Mouse (Mus musculus) NIH3T3 (cell line): ENCODE measurements around the gene D430019H16Rik.
A peak's percentile ranks its signal among the peaks of the same experiment; 100 is the strongest.

ENCODE experiments used
- DNase-seq: peaks from one replicate; pipeline ENCODE4 v3.0.0-alpha.2; 2012; ENCODE audit warnings: low read depth

D430019H16Rik gene

DNA sequence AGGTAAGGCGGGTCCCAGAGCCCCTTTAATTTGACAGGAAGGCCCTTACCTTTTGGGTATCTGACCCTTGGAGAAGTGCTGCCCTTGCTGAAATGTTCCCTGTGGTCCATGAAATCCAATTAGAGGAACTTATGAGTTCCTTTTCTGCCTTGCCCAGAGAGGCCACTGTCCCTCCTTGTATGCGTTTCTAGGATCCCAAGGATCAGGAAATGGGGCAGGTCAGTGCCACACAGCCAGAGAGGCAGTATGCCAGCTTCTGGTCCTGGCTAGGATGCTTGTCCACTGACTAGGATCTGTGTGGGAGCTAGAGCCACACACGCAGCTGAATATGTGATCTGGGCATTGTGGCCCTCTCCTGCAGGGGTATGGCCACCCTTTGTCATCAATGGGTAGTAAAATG, 36.6 kb downstream of the D430019H16Rik start:
- DNase-seq, result no peak

DNA sequence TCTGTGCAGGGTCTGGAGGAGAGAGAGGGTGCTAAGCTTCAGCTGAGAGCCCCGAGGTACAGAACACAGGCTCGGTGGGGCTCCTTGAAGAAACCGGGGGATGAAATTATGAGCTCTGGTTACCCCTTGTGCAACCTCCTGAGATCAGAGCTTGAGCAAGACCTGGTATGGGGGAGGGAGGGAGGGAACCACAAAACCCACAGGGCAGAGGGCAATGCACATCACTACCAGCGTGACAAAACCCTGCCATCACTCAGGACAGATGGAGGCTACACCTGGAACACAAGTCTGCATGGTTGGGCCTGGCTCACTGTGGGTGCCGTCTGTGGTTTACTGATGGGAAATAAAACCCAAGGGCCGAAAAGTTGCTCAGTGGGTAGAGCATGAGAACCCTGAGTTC, 37.1 kb downstream of the D430019H16Rik start:
- peak; percentile 52 for DNase-seq

DNA sequence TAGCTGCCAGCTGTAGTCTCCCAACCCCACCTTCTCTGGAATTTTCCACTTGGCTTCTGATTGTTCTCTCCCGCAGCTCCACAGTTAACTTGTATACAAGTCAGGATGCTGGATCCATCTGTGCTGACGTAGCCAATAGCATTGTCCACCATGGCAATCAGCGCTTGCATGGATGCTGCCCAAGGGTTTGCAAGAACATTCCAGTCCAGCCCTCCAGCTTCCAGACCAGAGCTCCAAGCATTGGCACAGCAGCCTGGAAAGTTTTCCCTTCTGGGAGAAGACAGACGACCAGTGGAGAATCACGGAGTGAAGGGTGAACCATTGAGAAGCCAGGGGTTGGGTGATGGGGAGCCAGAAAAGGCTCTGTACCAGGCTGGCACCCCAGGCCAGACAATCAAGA, 41.1 kb downstream of the D430019H16Rik start:
- DNase-seq, result peak; percentile 31

DNA sequence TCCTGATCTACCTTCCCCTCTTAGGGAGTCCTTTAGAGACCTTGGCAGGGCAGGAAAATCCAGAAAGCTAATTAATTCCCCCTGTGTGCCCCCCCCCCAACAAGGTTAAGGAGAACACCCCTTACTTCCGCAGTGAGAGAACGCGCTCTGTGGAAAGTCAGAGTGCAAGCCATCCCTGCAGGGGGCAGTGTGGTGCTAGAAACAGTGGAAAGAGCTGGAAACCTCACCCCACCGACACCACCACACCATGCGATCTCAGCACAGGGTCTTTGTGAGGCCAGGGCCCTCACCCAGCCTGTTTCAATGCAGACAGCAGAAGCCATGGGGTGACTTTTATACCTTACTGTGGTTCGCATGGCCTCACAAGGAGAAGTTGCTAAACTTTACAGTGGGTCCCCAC, 44.2 kb downstream of the D430019H16Rik start:
- DNase-seq, result peak; percentile 75

DNA sequence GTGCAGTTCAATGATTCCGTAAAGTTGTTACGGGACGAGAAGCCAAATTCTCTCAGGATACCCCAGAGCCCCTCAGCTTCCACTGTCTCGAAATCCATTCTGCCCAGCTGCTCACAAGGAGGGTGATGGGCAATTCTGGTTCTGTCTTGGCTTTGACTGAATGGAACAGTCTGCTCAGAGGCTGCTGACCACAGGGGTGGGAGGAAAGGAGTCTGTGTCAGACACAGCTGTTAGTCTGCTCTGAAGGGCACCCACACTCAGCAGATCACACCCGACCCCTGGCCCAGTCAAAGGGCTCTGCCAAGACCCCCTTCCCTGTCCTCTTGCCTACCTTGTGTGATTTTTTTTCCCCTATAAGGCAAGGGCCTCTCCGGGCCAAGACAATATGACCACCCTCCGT, 44.8 kb downstream of the D430019H16Rik start:
- DNase-seq, result peak; percentile 60

DNA sequence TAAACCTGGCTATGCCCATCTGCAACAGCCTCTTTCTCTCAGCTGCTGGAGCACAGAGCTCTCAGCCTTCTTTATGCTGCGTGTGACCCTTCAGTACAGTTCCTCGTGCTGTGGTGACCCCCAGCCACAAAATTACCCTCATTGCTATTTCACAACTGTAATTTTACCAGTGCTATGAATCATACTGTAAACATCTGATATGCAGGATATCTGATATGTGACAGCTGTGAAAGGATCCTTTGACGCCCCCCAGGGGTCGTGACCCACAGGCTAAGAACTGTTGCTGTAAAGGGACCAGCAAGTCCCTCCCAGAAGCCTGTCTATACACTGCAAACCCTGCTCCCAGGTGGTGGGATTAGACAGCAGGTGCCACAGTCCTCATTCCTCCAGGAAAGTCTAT, 45.2 kb downstream of the D430019H16Rik start:
- peak; percentile 73 for DNase-seq

DNA sequence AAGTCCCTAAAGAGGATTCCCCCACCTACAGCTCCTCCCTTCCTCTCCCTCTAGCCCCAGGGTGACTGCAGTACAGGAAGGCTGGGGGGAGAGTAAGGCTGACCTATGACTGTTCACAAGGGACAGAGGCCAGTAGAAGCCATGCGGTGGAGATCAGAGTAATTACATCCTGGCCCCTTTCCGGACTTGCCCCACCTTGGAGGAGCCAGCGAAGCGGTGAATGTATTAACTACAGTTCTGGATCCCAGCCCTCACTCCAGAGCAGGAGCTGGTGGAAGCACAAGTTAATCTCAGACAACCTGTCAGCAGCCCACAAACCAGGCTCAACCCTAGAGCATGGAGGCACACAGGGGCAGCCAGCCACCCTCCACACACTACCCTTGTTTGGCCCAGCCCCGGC, 47.3 kb downstream of the D430019H16Rik start:
- DNase-seq, result peak; percentile 40

DNA sequence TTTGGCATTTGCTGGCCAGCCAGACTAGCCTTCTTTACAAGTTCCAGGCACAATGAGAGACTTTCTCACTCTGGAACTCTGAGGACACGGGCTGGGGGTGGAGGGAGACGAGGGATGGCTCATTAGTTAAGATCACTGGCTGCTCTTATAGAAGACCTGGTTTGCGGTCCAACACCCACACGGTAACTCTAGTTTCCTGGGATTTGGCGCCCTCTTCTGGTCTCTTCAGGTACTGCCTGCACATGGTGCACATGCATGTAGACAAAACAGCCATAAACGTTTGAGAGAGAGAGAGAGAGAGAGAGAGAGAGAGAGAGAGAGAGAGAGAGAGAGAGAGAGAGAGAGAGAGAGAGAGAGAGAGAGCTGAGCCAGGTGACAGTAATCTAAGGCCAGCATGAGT, 51.1 kb downstream of the D430019H16Rik start:
- DNase-seq, result peak; percentile 25

DNA sequence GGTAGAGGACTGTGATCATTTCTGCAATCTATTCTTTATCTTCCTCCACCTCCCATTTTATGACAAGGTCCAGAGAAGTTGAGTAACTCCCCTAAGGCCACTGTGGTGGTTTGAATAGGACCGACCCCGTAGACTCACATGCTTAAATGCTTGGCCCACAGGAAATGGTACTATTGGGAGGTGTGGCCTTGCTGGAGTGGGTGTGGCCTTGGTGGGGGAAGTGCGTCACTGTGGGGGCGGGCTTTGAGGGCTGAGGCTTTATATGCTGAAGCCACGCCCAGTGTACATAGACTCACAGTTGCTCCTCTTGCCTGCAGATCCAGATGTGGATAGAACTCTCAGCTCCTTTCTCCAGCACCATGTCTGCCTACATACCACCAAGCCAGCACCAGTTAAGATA, 57.5 kb downstream of the D430019H16Rik start:
- no peak for DNase-seq

DNA sequence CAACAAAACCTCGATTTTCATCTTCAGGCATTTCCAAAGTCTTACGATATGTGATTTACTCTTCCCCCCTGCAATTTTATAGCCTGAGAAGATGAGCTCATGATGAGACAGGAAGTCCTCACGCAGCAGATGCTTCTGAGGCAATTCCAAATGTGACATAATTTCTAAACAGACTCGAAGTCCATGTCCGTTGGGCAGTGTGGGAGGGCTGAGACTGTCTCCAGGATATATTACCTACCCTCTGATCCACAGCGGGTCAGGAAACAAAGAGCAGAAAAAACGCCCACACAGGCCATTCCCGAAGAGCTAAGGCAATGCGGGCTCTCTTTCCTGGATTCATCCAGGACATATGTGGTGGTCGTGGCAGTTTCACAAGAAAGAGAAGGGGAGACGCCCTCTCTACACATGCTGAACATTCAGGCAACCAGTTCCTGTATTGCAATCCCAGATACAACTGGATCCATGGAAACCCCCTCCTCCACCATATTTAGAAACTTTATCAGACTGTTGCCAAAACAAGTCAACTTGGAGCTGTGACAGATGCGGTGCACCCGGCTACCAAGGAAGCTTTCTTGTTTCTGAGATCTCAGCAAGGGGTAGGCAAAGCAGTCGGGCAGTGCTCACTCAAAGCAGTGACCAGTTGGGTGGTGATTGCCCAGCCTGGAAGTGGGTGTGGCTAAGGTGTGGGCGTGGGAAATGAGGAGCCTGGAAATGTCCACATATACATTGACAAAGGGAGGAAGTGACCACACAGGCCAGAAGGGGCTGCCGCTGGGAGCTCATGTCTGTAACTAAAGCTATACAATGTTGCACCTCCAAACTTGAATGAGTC, 58.2 kb downstream of the D430019H16Rik start:
- DNase-seq, result no peak

DNA sequence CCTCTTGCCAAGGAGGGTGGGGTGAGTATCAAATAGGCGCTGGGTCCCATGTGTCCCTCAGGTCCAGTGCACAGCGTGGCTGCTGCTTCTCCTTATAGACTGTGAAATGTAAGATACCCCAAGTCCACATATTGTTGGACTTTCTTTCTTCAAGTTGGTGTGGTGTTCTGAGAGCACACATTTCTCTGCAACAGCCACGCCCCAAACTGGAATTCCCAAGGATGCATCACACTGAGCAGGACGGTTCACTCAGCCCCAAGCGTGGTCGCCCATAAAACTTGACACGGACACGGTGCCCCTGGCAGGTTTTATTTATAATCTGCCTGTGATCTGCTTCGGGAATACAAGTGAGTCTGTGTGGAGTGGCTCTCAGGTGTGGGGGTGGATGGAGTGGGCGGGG, 60.5 kb downstream of the D430019H16Rik start:
- DNase-seq, result no peak

DNA sequence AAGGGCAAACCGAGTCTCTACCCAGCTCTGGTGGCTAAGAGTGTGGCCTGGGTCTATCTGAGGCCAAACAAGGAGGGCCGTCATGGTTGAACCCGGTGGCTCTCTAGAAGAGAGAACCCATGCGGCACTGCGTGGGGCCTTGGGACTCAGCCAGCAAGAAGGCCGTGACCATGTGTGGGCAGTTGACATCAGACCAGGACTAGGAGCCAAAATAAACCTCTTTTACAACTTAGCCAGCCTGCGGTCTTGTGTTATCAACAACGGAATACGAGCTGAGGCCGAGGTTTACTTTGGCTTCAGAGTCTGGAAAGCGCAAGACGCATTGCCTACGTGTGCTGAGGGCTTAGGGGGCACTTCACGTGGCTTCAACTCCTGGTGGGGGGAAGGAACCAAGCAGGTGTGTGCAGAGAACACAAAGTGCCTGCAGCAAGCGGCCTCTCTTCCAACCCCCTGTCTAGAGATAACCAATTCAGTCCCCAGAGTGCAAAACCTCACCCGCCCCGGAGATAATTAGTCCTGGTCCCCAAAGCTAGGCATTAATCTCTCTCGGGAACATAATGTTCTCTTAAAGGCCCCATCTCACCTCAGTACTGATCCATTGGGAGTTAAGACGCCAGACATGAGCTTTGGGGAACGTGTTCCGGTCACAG, 63.5 kb downstream of the D430019H16Rik start:
- peak; percentile 41 for DNase-seq

DNA sequence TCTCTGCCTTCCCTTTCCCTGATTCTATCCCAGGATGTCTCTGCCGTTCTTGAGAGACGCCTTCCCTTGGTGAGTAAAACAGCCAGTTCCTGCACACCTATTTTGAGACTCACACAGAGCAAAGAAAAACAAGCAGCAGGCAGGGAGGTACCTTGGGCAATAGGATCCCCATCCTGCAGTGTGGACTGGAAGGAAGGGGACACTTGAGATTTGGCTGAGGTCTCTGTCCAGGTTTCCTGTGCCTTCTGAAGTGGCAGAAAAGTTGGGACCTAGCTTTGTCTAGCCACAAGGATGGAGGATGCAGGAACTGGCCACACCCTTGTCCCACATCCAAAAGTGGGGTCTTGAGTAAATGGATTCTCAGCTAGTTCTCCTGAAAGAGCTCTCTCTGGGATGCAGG, 66.2 kb downstream of the D430019H16Rik start:
- no peak for DNase-seq

DNA sequence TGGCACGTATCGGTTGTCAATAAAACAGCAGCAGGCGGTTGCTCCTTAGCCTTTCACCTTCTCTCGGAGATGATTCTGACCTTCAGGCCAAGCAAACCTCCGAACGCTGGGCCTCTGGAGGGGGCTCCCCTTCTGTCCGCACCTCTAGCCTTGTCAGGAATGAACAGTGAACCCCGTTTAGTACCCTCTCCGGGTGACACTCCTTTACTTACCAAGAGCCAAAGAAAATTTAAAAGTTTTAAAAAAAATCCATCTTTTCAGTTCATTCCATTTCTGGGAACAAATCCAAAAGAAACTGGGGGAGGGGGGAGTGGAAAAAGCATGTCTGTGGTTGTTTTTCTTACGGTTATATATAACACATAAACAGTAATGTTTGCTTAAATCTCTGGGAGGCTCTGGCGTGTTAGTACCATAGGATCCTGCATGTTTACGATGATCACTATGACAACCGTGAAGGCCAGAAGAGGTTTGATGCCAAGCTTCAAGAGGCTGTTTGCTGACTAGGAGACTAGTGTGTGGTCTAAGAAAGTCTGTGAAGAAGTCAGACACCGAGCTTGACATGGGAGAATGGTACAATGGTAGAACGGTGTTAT, 67.6 kb downstream of the D430019H16Rik start:
- peak; percentile 71 for DNase-seq

DNA sequence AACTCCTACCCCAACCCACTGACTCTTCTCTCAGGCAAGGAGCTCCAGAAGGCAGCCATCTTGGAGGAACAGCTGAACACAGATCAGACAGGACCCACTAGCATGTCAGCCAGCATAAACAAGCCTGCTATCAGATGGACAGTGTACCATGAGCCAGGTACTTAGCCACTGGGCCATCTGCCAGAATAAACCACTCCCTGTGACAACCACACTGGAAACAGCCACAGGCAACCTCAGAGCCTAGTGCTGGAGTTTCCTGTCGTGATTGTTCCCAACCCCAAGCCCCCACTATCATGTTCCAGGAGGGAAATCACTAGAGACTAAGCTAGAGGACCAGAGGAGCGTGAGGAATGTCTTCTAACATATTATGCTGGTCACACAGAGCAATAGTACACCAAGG, 70.1 kb downstream of the D430019H16Rik start:
- no peak for DNase-seq

DNA sequence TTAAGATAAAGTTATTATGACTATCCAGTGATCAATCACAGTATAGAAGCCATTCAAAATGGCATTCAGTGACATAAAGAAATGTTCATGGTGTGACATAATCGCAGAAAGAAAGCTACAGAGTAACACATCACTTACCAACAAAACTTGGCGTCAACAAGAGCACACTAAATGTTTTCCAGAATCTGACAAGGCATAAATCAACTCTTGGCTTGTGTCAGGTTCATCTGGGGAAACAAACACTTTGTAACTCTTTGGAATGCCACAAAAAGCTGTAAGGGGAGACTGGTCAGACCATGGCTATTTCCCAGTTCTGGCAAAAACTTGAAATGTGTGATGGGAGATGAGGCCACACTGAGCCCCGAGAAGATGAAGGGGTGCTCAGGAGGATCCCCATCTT, 72.5 kb downstream of the D430019H16Rik start:
- DNase-seq, result peak; percentile 52

DNA sequence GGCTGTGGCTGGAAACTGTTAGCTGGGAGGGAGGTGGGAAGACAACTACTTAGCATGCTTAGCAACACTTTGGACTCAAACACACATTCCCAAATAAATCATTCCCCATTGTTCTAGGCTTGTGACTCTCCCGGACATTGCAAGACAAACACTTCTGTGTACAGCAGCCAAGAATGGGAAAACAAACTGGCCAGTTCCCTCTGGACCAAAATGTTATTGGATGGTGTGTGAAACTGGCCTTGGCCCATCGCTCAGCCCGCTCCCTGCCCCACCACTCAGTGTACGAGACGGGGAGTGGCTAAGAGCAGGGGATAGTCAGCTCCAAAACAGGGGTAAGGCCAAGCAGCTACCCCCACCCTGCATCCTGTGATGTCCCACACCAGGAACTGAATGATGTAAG, 73.2 kb downstream of the D430019H16Rik start:
- peak; percentile 39 for DNase-seq

DNA sequence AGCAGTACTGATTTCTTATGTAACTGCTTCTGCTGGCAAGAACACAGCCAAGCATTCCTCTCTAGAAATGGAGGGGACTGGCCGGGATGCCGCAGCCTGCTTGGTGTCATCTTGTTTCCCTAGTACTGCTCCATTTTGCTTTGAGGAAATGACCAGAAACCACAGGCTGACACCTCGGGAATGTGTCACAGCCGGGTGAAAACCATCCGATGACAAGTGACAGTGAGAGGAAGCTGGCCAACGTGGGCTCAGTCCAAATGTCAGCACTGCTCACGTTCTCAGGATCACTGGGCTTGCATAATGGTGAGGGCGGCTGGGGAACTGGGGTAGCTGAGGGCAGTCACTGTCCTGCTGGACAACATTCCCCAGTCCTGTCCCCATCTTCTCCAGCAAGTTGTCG, 75.9 kb downstream of the D430019H16Rik start:
- DNase-seq, result no peak

DNA sequence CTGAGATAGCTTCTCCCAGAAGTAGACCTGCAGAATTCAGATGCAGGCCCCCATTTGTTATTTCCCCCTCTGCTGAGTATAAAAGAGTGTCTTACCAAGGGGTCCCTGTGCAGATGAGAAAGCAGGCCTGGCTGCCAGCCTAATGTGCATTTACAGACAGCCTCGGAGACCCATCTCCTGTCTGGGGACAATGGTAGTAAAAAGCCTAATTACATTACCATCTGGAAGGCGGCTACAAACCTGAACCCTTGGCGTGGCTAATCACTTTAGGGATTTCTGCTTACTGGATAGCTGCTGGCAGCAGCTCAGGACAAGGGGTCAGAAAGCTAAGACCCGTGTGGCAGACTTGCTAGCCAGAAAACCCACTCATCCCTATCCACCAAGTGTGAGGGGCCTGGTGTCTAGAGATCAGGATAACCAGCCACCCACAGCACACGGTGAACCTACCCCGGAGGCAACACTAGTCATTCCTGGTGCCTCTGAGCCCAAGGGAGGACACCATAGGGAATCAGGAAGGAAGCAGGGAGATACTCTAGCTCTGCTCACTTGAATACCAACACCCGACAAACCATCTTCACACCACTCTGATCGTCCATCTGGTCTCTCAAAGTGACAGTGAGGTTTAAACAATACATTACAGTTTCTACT, 78.2 kb downstream of the D430019H16Rik start:
- DNase-seq, result no peak

DNA sequence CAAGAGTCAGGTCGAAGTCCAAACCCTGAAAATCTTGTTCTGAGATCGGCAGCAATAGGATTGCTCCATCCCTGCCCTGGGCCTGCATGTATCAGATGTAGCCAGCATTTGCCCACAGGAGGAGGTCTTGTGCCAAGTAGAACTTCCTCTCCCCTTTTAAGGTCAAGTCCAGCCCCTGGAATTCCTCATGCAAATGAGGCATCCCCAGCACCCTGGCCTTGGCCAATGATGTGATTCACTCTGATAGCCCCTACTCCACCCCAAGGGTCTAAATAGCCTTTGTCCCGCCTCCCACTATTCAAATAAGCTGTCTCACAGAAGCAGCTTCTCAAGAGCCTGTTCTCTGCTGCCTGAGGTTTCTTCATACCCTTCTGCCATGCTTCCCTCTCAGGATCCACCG, 81.2 kb downstream of the D430019H16Rik start:
- DNase-seq, result no peak

DNA sequence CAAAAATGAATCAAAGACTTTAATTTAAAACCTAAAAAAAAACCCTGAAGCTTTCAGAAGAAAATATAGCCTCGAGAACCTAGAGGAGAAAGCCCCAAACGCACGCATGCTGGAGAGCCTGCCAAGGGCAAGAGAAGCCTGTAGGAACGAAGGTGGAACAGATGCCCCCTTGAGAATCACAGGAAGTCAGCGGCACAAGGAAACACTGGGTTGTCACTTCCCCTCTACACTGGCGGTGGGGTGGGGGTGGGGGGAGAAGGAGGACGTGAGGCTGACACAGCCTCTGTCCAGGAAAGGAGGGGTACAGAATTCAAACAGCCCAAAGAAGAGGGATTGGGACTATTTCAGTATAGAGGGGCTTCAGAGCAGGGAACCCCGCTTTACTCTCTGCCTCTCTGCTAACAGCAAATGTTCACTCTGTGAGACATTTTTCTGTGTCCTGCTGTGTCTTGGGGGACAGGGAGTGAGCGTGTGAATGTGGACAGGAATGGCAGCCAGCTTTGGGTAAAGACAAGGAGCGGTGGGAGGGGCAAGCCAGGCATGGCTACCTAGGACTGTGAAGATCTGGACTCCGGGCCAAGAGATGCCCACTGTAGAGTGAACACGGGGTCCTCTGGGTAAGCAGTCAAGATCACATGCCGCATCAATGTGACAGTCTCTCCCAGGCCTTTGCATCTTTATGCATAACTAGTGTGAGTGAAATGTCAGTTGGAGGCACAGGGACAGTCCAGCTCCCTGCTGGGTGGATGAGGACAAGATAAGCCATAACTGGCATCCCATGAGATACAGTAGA, 82.5 kb downstream of the D430019H16Rik start:
- no peak for DNase-seq

DNA sequence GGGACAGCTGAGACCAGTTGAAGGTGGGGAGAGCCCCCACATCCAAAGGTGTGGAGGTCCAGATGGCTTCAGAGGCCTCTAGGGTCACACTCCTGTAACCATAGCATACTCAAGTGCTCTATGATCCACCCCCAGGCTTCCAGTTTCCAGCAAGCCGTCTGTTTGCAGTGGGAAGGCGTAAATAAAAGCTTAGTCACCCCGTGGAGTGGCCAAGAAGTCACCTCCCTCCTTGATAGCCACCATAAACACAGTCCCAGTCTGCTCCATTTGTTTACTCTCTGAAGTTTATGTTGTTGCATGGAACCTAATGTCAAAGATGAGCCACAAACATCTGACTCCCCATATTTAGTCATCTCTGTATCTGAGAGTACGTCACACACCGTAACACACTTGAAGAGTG, 83.5 kb downstream of the D430019H16Rik start:
- no peak for DNase-seq
